Mouse (Mus musculus) liver, embryonic 14.5 days (tissue): Measurements from ENCODE around the gene Pxdc1.

Source experiments
- CTCF ChIP-seq: IDR thresholded peaks from 2 replicates; pipeline ENCODE4 v1.5.1; 2016; ENCODE audit warnings: antibody characterized with exemption, low read depth, control low read depth
- EP300 ChIP-seq: IDR thresholded peaks from 2 replicates; pipeline ENCODE4 v1.6.1; 2016; ENCODE audit warnings: antibody characterized with exemption, low read depth

- TF ChIP-seq CTCF (no peak), EP300 (no peak)
Observed at GRCm38 (mm10) chr13:34629741-34630140, 23.5 kb downstream of the Pxdc1 start.
